Mouse (Mus musculus) bone marrow, adult 2 months (tissue): Measurements from ENCODE around the gene Gprc5d.

Experiments
- CTCF ChIP-seq: fragments of 200-500 bp; IDR thresholded peaks from 2 replicates; pipeline ENCODE4 v1.5.1; 2011; ENCODE audit warnings: low read length, control low read depth; ENCODE audit not compliant: control insufficient read depth, insufficient read depth
- POLR2A ChIP-seq: fragments of 200-500 bp; IDR thresholded peaks from 2 replicates; pipeline ENCODE4 v1.6.1; 2011; ENCODE audit warnings: low read depth, mild to moderate bottlenecking, control low read depth, low read length, borderline replicate concordance; ENCODE audit not compliant: control insufficient read depth

DNA sequence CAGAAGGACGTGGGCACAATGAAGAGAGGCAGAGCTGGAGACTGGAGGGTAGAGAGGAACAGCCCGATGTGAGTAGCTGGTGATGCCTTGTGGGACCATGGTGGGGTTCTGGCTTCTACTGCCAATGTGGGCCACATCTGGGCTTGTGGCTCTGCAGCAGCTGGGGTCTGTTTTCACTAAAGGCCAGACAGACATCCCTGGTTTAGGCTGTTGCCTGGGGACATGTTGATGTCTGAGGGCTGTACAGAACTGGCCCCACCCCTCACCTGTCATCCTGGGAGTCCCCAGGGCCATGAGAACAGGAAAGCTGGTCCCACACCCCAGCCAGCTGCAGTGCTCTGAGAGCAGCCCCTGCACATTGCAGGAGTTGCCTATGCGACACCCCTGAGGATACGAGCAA lies 31.1 kb upstream of the Gprc5d start:
- TF ChIP-seq CTCF (no peak), POLR2A (no peak)
